Mouse (Mus musculus) lung, postnatal 10 days (tissue): ENCODE results near the gene Camta1.
A peak's percentile ranks its signal among the peaks of the same experiment; 100 is the strongest.
"Not testable (repeated sequence)": the region's sequence is repeated elsewhere in the genome, so short reads cannot be mapped to it uniquely, and the experiment has no call there.

ENCODE experiments used
- DNase-seq: peaks from one replicate; pipeline ENCODE4 v3.0.0; 2021

The Camta1 gene

DNA sequence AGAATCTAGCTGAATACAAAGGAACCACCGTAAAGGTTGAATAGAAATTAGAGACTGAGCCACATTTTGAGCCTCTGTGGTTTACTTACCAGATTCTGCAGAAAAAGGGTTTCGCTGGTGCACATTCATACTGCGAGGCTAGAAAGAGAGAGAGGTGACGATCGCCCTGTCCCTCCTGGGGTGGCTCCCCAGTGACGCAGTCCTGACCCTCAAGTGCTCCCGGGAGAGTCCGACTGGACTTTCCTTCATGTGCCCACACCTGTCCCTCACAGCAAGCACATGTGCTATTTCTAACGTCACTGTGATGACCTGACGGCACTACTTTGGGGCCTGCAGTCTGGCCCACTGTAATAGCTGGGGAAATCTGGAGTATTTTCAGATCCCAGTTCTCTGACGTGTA is 823.9 kb downstream of the Camta1 start:
- DNase-seq: no peak

DNA sequence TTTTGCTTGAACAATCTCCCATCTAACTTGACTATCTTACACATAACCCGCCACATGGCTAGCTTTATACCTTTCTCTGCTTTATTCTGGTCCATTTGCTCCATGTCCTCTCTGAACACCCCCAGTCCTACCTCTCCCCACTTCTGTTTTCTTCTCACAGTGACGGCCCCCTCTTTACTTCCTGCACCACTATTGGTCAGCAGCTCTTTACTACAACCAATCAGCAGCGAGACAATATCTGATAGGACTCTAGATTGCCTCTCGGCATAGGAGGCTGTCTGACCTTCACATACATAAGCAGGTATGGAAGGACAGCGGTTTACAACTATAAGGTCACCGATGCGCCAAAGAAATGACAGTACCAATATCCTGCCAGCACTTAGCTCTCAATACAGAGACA is 825.2 kb downstream of the Camta1 start:
- DNase-seq: no peak

DNA sequence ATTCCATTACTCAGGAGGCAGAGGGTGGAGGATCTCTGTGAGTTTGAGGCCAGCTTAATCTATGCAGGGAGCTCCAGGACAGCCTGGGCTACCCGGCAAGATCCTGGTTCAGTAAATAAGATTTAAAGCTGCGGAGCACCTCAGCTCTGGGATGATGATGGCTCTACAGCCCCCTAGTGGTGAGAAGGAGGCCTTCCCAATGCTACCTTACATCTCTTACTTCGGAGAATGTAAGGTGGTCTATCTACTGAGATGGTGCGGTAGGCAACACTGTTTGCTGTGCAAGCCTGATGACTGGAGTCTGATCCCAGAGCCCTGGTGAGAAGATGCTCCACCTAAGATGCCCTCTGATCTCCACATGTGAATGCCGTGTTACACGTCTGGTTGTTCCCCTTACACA is 834.7 kb downstream of the Camta1 start:
- peak; percentile 49 for DNase-seq

- DNase-seq: no peak
These were observed 837.5 kb downstream of the Camta1 start for GRCm38 (mm10) chr4:151024152-151024551.

DNA sequence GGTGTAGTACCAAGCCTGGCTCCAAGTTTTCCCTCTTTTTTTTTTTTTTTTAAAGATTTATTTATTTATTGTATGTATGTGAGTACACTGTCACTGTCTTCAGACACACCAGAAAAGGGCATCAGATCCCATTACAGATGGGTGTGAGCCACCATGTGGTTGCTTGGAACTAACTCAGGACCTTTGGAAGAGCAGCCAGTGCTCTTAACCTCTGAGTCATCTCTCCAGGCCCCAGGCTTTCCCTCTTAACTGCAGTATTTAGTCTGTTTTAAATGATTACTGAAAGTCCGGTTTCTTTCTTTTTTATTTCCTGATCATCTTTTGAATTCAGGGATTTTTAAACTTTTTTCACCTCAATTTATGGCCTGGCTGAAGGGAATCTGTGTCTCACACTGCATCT is 844.3 kb downstream of the Camta1 start:
- not testable (repeated sequence) for DNase-seq

- DNase-seq: no peak
These were observed 845.7 kb downstream of the Camta1 start for GRCm38 (mm10) chr4:151015946-151016345.

- DNase-seq: peak; percentile 42
These were observed 851.4 kb downstream of the Camta1 start for GRCm38 (mm10) chr4:151010316-151010715.

GRCm38 (mm10) chr4:151006945-151007344 is 854.7 kb downstream of the Camta1 start:
- DNase-seq: peak; percentile 67

DNA sequence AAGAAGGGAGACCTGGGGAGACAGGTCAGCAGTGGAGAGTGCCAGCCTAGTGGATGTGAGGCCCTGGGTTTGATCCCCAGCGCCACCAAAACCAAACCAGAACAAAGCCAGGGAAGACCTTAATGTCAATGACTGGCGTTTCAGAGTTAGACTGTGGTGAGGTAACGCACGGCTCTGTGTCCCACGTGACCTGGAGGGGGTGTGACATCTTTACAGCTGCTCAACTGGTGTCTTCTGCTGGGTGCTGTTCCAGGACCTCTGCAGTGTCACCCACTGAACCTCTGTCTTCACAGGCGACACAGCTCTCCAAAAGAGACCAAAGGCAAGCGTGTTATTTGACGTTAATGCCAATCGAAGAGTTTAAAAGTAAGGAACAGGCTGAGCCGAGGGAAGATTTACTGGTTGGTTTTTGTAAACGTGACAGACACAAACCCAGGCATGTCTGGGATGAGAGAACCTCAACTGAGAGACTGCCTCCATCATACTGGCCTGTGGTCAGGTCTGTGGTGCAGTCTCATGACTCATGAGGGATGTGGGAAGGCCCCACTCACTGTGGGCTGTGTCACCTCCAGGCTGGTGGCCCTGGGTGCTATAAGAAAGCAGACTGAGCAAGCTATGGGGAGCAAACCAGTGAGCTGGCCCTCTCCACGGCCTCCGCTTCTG is 855.9 kb downstream of the Camta1 start:
- no peak for DNase-seq

DNA sequence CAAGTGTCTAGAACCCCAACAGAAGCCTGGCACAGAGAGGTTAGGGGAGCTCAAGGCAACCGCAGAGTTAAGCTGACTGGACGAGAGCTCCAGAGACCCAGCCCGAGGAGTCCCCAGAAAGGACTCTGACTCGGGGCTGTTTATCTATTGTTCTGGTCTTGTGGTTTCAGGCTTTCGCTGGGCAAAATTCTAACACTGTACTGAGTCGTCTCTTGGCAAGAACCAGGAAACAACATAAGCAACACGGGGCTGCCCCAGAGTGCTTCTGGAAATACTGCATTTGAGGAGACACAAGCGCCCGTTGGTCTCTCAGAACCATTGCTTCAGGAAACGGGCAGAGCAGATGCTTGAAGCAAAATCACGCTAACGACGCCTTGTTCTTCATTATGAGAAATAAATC is 860.3 kb downstream of the Camta1 start:
- DNase-seq: no peak

- no peak for DNase-seq
These were observed 863.0 kb downstream of the Camta1 start for GRCm38 (mm10) chr4:150998626-150999025.

- no peak for DNase-seq
These were observed 864.9 kb downstream of the Camta1 start, which contains the start of gene Uts2 for GRCm38 (mm10) chr4:150996797-150997196. TSS of gene Uts2 (plus strand) at chr4:150997097.

DNA sequence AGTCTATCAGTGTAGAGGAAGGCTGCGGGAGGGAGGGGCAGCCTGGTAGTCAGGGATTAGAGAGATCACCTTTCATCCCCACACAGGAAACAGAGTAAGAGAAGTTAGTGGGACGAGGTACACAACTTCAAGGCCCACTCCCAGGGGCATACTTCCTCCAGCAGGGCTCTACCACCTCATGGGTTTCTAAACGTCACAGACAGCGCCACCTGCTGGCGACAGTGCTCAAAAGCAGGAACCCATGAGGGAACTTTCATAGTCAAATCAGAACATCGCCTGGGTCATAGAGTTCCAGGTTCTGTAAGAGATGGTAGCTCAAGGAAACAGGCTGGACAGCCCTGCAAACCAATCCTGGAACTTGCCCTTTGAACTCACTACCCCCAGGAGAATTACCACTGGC is 871.5 kb downstream of the Camta1 start:
- DNase-seq: peak; percentile 57

- no peak for DNase-seq
These were observed 881.5 kb downstream of the Camta1 start for GRCm38 (mm10) chr4:150980153-150980552.

- DNase-seq: no peak
These were observed 882.2 kb downstream of the Camta1 start for GRCm38 (mm10) chr4:150979455-150979854.

DNA sequence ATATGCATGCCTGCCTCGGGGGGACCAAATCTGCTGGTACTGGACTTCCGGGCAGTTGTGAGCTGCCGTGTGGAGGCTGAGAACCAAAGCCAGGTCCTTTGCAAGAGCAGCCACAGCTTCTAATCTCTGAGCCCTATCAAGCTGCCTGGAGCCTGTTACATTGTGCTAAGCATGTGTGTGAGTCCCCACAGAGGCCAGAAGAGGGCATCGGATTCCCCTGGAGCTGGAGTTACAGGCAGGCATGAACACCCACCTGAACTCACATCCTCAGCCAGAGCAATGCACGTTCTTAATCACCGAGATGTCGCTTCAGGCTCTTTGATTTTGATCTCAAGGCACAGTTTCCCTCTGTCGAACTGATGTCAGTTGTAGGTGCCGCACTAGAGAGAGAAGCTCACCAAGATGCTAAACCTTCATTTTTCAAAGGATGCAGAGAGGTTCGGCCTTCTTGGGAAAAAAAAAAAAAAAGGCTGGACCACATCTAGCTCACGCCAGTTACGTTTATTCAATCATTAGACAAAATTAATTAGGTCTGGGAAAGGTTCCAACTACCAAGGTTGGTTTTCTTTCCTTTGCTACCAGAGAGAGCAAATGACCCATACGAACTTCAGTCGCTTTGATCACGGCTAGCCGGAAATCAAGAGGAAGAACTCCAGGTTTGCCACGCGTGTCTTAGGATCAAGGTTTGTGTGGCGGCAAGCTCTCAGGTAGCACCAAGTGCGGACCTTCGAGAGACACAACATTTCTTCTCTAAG is 883.3 kb downstream of the Camta1 start:
- DNase-seq: no peak

DNA sequence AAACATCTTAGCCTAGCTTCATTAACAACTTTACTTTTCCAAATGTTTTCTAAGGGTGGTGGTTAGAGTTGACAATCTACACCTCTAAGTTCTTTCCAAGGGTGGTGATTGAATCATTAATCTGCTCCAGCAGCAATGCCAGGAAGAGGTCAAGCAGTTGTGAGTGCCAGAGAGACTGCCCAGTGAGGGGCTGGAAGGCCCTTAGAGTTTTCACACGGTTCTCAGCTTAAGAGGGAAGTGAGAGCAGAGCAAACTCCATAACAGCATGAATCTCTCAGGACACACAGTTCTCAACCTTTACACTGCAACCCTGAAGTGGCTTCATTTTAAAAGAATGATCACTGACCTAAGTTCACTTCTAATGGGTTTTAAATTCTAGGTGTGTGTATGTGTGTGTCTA is 886.5 kb downstream of the Camta1 start:
- peak; percentile 58 for DNase-seq

GRCm38 (mm10) chr4:150973264-150973663 is 888.4 kb downstream of the Camta1 start:
- no peak for DNase-seq

DNA sequence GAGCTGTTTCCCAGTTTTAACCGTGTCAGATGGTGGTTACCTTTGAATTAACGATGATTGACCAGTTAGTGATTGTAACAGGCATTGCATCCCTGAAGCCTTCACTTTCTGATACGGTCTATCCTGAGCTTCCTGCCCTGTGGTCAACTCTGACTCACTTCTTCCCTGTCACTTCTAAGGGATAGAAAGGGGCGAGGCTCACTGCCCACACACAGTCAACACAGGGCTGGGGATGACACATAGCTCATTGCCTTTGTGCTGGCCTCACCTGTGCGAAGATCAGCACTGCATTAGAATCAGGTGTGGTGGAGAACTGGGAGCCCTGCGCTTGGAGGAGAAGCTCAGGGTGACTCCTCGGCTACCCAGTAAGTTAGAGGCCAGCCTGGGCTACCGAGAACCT is 892.7 kb downstream of the Camta1 start:
- no peak for DNase-seq

GRCm38 (mm10) chr4:150966556-150966955 is 895.1 kb downstream of the Camta1 start:
- peak; percentile 71 for DNase-seq

DNA sequence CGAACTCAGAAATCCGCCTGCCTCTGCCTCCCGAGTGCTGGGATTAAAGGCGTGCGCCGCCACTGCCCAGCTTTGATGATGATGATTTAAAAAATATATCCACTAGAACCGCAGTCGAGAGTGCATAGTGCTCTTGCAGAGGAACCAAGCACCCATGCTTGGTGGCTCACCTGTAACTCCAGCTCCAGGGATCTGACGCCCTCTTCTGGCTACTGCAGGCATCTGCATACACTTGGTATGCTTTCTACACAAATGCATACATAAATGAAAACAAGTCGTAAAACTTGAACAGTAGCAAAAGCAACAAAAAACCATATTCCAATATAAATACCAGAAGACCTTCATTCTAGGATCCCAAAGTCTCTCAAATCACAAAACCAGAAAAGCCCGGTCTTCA is 896.1 kb downstream of the Camta1 start:
- no peak for DNase-seq

GRCm38 (mm10) chr4:150964635-150965554 is 896.8 kb downstream of the Camta1 start:
- peak; percentile 91 for DNase-seq

GRCm38 (mm10) chr4:150963711-150964110 is 898.0 kb downstream of the Camta1 start:
- no peak for DNase-seq
